Mouse (Mus musculus): Measurements from ENCODE around the gene Itgb5.

The Itgb5 gene

GRCm38 (mm10) chr16:33938311-33939132 lies 109.1 kb downstream of the Itgb5 start:
- DNase-seq (ENCODE audit: low spot score in 2 of 2) = no peak

DNA sequence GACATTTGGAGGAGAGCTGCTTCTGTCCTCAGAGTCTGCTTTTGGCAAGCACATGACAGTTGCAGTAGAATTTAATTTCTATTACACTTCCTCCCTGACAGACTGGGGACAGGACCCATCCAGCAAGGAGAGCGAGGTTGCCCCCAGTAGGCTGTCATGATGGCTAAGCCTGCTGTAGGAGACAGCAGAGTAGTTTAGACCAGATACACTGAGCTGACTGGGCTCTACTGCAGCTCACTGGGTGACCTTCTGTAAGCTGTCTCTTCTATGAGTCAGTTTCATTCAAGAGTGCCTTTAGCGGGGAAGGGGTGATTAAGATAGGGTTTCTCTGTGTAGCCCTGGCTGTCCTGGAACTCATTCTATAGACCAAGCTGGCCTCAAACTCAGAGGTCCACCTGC lies 109.7 kb downstream of the Itgb5 start:
- no peak for DNase-seq (ENCODE audit: low spot score in 2 of 2)

DNA sequence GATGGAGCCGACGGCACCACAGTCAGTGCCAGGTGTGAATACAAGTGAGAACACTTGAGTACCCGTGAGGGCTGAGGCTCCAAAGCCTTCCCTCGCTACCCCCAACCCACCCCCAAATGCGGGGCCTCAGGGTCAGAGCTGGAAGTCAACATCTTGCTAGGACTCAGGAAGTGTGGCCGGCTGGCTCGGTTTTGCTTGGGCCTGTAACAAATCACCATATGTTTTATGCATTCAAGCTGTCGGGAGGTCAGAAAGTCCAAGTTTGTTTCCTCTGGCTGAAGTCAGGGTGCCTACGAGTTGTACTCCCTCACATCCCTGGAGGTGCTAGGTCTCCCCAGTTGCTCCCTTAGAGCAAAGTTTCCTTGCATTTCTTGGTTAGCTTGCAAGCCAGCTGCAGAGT lies 110.2 kb downstream of the Itgb5 start:
- DNase-seq (ENCODE audit: low spot score in 2 of 2) = no peak

DNA sequence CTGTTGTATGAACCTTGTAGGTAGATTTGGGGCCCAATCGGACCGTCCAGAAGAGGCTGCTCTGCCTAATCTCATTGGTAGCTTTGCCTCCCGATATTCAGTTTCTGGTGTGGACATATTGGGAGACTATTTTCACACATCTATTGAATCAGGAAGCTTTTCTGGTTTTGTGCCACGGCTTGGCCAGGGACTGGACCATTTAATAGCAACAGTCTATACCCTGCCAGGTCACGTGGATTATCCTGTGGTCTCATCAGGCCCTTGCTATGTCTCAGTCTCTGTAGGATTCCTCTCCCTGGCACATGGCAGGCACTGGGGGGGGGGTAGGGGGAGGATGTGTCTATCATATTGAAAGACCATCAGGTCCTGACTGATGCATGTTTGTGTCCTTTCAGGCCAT lies 110.6 kb downstream of the Itgb5 start:
- DNase-seq (ENCODE audit: low spot score in 2 of 2) = no peak

DNA sequence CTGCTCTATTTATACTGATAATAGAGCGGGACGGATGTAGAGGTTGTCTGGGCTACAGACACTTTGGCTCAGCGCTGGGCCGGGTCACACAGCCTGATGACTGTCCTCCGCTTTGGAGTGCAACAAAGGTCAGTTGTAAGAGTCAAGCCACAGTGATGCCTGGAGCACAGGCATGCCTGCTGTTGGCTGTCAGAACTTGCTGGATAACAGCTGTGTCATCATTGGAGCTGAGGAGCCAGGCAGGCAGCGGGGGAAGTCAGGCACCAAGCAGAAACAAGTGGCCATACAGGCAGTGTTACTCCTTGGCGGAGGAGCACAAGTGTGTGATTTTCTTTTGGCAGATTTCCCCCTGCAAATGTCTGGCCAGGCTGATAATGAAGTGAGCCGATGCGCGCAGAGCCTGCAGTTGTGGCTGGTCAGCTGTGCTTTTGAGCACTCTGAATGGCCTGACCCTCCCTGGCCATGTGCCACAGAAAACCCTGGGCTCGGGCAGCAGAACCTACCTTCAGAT lies 111.9 kb downstream of the Itgb5 start:
- DNase-seq (ENCODE audit: low spot score in 2 of 2) = no peak

DNA sequence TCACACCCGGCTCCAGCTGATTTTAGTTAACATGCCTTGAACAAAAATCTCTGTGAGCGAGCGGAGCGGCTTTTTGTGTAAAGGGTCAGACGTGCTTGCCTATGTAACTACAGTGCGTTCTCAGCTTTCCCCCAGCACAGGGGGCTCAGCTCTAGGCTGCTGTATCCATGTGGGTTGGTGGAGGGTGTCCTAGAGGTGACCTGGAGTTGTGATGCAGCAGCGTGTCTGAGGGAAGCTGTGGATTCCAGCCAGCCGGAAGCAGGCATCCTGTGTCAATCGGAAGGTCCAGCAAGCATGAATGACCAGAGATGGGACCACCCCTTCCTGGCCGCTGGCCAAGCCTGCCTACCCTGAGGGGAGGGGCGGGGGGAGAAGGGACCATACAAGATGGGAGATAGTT lies 112.9 kb downstream of the Itgb5 start:
- DNase-seq (ENCODE audit: low spot score in 2 of 2) = no peak

- DNase-seq (ENCODE audit: low spot score in 2 of 2) = no peak
These were observed 113.9 kb downstream of the Itgb5 start for GRCm38 (mm10) chr16:33943388-33943787.

DNA sequence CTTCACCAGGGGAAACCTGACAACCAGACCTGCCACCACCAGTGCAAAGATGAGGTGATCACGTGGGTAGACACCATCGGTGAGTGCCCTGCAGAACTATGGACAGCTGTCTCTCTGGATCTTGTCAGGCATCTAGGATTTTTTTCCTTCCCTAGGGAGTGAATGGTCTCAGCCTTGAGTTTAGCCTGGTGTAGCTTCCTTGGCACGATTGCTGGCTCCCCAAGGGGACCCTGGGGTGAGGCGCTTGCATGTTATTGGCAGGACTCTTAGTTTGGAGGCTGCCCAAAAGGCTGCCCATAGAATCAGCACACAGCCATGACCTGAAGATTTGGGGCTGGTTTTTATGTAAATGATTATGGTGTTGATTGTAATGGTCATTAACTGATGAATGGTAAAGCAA lies 114.7 kb downstream of the Itgb5 start:
- no peak for DNase-seq (ENCODE audit: low spot score in 2 of 2)

- no peak for DNase-seq (ENCODE audit: low spot score in 2 of 2)
These were observed 115.3 kb downstream of the Itgb5 start for GRCm38 (mm10) chr16:33944772-33945171.

DNA sequence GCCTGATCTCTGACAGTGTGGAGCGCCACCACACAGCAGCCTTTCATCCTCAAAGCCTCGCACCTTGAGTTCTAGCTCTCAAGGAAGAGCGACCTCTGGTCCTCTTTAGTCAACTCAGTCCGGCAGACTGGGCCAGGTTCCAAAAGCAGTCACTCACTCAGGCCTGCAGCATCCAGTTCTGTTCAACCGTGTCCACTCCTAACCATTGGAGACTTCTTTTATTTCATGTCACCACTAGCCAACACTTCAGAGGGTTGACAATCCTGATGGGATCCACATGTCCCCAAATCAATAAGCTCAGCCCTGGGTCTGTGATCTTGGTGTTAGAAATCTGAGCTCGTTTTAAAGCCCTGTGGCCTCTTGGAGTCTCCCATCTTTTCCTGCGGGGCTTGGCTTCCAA lies 116.6 kb downstream of the Itgb5 start:
- no peak for DNase-seq (ENCODE audit: low spot score in 2 of 2)

DNA sequence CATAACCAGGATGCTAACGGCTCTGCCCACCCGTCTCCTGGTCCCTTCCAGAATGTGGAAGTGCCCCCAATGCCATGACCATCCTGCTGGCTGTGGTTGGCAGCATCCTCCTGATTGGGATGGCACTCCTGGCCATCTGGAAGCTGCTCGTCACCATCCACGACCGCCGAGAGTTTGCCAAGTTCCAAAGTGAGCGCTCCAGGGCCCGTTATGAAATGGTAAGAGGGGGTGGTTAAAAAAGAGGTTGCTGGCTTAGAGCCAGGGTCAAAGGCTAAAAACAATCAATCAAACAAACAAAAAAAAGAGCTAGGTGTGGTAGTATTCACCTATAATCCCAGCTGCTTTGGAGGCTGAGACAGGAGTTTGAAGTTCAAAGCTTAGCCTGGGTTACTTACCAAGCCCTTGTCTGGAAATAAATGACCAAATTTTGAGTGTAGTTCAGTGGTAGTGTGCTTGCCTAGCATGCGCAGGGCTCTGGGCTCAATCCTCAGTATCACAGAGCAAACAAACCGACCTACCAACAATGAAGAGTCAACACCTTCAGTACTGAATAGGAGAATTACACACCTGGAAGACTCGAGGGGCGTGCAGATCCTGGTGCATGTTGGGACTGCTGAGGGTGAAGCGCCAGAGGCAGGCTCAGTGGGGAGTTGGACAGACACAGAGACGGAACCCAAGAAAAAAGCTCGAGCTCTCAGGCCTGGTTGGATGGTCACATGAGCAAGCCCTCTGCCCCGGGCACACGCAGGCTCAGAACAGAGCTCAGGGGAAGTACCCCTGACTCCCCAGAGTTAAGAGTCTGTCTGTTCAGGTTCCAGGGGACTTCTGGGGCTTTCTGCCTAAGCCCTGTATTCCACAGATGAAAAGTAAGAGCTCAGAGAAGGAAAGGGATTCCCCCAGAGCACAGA lies 118.5 kb downstream of the Itgb5 start:
- DNase-seq (ENCODE audit: low spot score in 2 of 2) = no peak

DNA sequence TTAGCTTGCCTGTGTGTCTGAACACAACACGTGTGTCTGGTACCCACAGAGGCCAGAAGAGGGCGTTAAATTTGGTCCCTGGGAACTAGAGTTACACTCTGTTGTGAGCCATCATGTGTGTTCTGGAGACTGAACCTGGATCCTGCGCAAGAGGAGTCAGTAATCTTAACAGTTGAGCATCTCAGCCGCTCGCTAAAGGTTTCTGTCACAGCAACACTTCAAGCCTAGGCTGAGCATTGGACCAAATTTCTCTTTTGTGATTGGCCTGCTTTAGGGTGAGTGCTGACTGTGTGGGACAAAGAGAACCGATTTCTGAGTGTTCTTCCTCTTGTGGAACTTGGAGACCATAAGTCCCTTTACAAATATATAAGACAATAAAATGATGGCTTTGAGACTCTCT lies 120.9 kb downstream of the Itgb5 start:
- no peak for DNase-seq (ENCODE audit: low spot score in 2 of 2)

DNA sequence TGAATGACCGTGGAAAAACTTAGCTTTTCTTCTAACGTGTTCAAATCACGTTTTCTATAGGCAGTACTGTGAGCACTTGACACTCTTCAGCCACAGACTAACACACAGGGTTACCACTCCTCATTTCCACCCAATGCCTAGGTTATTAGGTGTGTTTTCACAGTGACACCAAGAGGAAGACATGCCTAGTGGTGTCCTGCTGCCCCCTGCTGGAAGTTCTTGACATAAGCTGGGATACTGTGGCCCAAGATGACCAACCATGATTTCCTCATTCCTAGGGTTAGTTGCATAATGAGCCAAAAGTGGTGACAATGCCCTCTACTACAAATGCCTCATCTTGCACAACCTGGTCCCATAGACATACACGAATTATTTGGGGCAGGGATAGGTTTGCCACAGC lies 121.4 kb downstream of the Itgb5 start:
- peak; percentile 62 to 78 for DNase-seq (ENCODE audit: low spot score in 2 of 2)

- no peak for DNase-seq (ENCODE audit: low spot score in 2 of 2)
These were observed 123.5 kb downstream of the Itgb5 start for GRCm38 (mm10) chr16:33953008-33953407.

DNA sequence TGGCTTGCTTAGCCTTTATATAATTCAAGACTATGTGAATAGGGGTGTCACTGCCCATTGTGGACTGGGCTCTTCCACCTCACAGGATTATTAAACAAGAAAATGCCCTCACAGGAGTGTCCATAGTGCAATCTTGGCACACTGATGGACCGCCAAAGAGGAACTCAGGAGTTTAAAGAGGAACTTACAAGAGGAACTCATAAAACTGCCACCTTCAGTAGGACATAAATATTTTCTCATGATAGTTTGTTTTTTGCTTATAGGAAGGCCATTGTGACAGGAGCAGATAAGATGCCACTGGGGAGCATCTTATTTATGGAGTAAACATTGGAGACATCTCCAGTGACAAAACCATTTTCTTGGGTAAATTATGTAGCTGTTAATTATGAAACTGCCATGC lies 125.3 kb downstream of the Itgb5 start:
- DNase-seq (ENCODE audit: low spot score in 2 of 2) = peak in 1 of 2 experiments; percentile 17

- no peak for DNase-seq (ENCODE audit: low spot score in 2 of 2)
These were observed 134.0 kb downstream of the Itgb5 start for GRCm38 (mm10) chr16:33963509-33963908.

- DNase-seq (ENCODE audit: low spot score in 2 of 2) = no peak
These were observed 136.5 kb downstream of the Itgb5 start for GRCm38 (mm10) chr16:33965878-33966537.

- peak; percentile 79 to 81 for DNase-seq (ENCODE audit: low spot score in 2 of 2)
These were observed 137.2 kb downstream of the Itgb5 start, which contains the start of gene Umps for GRCm38 (mm10) chr16:33966538-33967282. Gene Umps (minus strand): TSS chr16:33967038.

GRCm38 (mm10) chr16:33967283-33967640 lies 137.8 kb downstream of the Itgb5 start:
- peak in 1 of 2 experiments; percentile 20 for DNase-seq (ENCODE audit: low spot score in 2 of 2)

DNA sequence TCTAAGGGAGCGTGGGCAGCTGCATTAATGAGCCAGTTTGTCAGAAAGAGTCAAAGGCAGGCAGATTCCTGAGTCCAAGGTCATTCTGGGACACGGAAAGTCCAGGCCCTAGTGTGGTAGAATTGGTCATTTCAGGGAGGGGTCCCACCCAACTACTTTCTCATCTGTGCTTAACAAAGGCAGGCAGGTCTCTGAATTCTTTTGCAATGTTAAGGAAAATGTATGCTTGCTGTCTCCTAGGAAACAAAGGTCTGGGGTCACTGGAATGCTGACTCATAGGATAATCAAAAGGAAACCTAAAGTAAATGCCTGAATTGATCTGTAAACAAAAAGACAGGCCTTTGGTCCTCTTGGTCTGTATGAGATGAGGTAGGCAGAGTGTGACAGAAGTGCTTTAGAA lies 150.4 kb downstream of the Itgb5 start:
- no peak for DNase-seq (ENCODE audit: low spot score in 2 of 2)

DNA sequence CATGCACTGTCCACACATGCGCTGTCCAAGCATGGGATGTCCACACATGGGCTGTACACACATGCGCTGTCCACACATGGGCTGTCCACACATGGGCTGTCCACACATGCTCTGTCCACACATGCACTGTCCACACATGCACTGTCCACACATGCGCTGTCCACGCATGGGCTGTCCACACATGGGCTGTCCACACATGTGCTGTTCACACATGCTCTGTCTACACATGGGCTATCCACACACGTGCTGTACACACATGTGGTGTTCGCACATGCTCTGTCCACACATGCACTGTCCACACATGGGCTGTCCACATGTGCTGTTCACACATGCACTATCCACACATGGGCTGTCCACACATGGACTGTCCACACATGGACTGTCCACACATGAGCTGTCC lies 154.2 kb downstream of the Itgb5 start:
- DNase-seq (ENCODE audit: low spot score in 2 of 2) = no peak

All from spleen, postnatal 36 days (tissue).